Mouse (Mus musculus) thymus, postnatal 36 days (tissue): ENCODE measurements around the gene Hbb-bh1.
"Not testable (repeated sequence)": the region's sequence is repeated elsewhere in the genome, so short reads cannot be mapped to it uniquely, and the experiment has no call there.

Experiments
- DNase-seq, 2 experiments: peaks; one replicate each; pipeline ENCODE4 v3.0.0; 2022; ENCODE audit warnings: mixed read lengths in 2 of 2

Gene Hbb-bh1

GRCm38 (mm10) chr7:103843034-103843433, at the start of gene Hbb-bh1:
TSS of gene Hbb-bh1 (minus strand) at chr7:103843164.
- DNase-seq = no peak

GRCm38 (mm10) chr7:103886152-103886551, 43.2 kb upstream of the Hbb-bh1 start, which contains the start of gene Olfr66:
TSS of gene Olfr66 (minus strand) at chr7:103886252.
- no peak for DNase-seq

- no peak for DNase-seq
These were observed 34.1 kb upstream of the Hbb-bh1 start for GRCm38 (mm10) chr7:103877093-103877492.

GRCm38 (mm10) chr7:103874451-103874850, 31.5 kb upstream of the Hbb-bh1 start:
- DNase-seq = no peak

DNA sequence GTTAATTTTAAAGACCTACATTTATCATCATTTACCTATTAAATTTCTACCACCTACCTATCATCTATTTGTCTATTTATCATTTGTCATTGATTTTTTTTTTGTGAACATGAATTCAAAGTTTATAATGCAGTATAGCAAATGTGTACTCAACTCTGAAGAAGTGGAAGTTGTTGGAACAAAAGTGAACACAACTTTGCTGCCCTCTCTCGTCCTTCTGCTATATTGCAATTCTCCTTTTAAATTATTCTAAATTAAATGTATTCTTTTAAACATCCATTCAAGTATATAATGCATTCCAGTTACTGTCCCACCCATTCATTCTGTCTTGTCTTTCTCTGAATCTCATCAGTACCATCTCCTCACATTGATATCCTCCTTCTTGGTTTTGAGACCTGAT, 30.1 kb upstream of the Hbb-bh1 start:
- DNase-seq = no peak

GRCm38 (mm10) chr7:103870667-103871066, 27.7 kb upstream of the Hbb-bh1 start:
- no peak for DNase-seq

DNA sequence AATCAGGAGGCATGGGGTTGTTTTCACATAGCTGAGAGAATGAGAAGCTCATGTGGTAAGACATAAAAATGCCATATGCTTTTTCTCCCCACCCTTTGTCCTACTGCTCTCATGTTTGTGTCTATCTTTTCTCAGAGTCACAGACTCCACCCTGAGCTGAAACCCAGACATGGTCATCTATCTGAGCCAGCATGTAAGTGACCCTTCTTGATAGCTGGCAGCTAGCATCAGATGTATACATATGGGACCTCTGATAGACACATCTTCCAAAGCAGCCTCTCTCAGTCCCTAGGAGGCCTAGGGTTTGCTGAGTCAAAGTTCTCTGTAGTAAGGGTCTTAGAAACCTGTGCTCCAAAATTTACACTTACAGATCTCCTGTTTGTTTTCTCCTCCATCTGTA, 22.8 kb upstream of the Hbb-bh1 start:
- no peak for DNase-seq

- no peak for DNase-seq
These were observed 18.6 kb upstream of the Hbb-bh1 start for GRCm38 (mm10) chr7:103861531-103861930.

DNA sequence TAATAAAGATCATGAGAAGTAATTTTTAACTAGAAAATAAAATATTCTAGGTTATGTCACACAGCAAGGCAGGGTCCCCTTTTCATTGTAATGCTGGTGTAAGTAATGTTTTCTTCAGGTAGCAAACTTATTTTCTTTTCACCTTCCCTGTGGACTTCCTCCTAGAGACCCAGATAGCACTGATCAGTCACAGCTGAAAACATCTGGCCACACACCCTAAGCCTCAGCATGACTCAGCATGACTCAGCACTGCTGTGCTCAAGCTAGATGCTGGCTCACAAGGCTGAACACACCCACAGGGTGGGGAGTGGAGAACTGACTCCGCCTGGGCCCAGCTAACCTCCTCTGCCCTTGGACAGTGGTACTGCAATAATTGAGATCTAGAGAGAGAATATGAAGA, 17.9 kb upstream of the Hbb-bh1 start:
- no peak for DNase-seq

- no peak for DNase-seq
These were observed 16.1 kb upstream of the Hbb-bh1 start for GRCm38 (mm10) chr7:103859076-103859475.

DNA sequence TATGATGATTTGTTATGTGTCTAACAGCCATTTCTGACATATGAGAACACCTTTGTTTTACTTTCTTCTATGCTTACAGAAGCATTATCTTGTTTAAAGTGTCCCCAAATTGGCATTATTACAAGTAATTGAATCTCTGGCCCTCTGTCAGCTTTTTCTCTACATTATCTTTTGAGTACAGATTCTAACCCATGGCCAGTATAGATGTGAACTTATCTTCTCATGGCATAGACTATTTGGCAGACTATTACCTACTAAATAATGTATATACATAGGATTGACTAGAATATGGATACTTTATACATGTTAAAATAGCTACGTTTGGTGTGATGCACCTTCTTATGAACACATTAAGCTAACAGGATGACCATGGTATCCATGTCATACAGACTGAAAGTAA, 11.7 kb upstream of the Hbb-bh1 start:
- no peak for DNase-seq

DNA sequence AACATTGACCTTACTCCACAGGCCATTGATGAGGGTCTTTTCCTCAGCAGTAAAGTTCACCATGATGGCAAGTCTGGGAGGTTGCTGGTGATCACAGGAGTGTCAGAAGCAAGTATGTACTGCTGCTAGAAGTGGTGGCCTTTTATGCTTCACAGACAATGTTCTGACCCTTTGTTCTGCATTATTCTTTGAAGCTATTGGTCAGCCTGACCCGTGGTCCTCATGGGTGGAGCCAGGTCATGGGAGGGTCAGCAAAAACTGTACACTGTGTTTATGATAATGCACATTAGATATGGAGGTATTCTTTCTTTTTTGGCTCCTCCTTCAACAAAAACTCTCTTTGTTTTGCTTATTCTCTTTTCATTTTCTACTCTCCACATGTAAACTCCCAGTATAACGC, 10.1 kb upstream of the Hbb-bh1 start, which contains the start of gene Hbb-y:
TSS of gene Hbb-y (minus strand) at position 127 of the 400 bp plus-strand sequence.
- DNase-seq = no peak

DNA sequence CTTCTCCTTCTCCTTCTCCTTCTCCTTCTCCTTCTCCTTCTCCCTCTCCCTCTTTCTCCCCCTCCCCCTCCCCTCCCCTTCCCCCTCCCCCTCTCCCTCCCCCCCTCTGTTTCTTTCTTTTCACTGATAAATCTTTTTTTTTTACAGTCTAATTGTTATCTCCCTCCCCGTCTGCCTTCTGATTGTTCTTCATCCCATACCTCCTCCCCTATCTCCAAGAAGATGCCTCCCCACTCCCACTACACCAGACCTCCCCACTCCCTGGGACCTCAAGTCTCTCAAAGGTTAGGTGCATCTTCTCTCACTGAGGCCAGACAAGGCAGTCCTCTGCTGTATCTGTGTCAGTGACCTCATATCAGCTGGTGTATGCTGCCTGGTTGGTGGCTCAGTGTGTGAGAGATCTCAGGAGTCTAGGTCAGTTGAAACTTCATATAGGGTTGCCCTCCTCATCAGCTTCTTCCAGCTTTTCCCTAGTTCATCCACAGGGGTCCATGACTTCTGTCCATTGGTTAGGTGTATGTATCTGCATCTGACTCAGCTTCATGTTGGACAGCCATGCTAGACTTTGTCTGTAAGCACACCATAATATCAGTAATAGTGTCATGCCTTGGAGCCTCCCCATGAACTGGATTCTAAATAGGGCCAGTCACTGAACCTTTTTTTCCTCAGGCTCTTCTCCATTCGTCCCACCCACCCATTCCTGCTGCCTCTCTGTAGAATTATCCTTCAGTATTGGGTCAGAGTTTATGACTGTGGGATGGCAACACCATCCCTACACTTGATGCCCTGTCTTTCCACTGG, 1.8 kb upstream of the Hbb-bh1 start:
- no peak for DNase-seq

DNA sequence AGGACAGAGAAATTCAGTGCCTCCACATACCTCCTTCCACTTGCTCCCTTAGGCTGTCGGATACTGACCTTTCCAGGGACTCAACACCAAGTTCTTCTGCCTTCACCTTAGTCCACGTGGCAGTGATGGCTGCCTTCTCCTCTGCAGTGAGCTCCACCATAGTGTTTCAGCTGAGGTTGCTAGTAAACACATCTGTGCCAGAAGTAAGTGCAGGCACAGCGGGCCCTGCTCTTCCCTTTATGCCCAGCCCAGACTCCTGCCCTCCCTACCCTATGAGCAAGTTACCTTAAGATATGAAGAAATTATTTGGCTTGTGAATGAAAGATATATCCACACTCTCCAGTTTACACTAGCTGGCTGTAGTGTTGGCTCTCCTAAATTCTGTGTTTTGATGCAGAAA, 2.7 kb downstream of the Hbb-bh1 start, which contains the start of gene Hbb-bh2:
TSS of gene Hbb-bh2 (minus strand) at position 253 of the 400 bp plus-strand sequence.
- DNase-seq = no peak

DNA sequence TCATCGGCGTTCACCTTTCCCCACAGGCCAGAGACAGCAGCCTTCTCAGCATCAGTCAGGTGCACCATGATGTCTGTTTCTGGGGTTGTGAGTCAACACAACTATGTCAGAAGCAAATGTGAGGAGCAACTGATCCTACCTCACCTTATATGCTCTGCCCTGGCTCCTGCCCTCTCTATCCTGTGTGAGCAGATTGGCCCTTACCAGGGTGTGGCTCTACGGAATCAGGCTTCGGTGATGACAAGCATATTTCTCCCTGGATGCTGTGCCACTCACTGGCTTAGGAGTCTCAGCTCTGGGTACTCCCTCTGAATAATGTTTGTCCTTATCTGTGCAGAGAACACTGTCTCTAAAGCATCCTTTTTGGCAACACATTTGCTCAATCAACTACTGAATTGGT, 15.2 kb downstream of the Hbb-bh1 start, which contains the start of gene Hbb-bs:
TSS of gene Hbb-bs (minus strand) at position 289 of the 400 bp plus-strand sequence.
- DNase-seq = no peak

DNA sequence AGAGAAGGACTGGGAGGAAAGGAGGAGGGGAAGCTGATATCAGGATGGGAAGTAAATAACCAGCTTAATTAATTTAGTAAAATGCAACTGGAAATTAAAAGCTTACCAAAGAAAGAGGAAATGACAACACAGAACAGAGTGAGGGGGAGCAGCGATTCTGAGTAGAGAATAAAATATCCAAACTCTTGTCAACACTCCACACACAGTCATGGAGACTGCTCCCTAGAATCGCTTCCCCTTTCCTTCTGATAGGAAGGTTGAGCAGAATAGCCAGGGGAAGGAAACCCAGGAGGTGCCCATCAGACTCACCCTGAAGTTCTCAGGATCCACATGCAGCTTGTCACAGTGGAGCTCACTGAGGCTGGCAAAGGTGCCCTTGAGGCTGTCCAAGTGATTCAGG, 15.8 kb downstream of the Hbb-bh1 start:
- DNase-seq = not testable (repeated sequence)

- no peak for DNase-seq
These were observed 16.6 kb downstream of the Hbb-bh1 start for GRCm38 (mm10) chr7:103826255-103826887.

DNA sequence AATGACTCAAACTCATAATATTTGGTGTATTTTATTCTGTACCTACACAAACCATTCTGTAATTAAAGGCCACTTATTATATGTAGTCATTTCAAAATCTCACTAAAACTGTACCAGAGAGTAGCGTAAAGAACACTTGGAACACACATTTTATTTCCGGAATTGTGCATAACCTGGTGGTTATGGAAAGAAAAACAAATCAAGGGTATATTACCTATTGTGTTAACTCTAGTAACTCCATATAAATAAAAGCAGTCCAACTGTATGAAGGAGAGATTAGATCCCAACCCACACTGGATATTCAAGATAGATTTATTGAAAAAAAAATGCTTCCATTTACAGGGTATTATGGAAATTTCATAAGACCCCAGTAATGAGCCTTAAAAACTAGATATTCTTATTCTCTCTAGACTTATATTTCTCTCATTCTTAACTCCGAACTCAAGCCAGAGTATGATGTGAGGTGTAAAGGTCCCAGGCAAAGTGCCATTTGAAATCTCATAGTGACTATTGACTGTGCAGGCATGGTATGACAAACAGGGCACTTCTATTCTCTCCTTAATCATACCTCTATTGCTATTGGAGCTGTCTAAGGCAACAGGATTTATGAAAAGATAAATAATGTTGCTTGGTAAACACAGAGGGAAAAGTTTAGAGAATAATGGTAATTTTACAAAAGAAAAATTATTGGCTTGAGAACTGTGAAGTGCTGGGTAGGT, 17.3 kb downstream of the Hbb-bh1 start:
- no peak for DNase-seq

DNA sequence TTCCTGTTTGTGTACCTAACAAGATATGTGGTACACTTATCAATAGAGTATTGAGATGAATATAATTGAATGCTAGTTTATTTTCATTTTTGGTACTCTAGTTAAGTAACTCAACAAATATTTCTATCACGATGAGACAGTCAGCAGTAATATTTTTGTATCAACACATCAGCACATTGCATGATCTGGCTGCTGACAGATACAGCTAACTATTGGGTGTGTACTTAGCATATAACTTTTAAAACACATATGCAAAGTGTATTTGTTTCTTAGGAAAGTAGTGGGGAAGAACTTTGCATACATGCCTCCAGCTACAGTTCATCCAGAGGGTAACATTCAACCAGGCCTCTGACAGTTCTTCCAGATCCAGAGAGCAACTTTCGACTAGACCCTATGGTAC, 18.4 kb downstream of the Hbb-bh1 start:
- no peak for DNase-seq

- not testable (repeated sequence) for DNase-seq
These were observed 27.9 kb downstream of the Hbb-bh1 start for GRCm38 (mm10) chr7:103815085-103815484.

GRCm38 (mm10) chr7:103813766-103814165, 29.2 kb downstream of the Hbb-bh1 start, which contains the start of gene Hbb-bt:
TSS of gene Hbb-bt (minus strand) at chr7:103813996.
- DNase-seq = no peak

DNA sequence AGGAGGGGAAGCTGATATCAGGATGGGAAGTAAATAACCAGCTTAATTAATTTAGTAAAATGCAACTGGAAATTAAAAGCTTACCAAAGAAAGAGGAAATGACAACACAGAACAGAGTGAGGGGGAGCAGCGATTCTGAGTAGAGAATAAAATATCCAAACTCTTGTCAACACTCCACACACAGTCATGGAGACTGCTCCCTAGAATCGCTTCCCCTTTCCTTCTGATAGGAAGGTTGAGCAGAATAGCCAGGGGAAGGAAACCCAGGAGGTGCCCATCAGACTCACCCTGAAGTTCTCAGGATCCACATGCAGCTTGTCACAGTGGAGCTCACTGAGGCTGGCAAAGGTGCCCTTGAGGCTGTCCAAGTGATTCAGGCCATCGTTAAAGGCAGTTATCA, 29.8 kb downstream of the Hbb-bh1 start:
- not testable (repeated sequence) for DNase-seq

GRCm38 (mm10) chr7:103812174-103812573, 30.8 kb downstream of the Hbb-bh1 start:
- DNase-seq = no peak
